Mouse (Mus musculus) liver, embryonic 15.5 days (tissue): ENCODE results near the gene Arhgef15. TPM values are rescaled to one million over a fixed set of nuclear protein-coding genes. Genes with fewer than 3 reads are reported as not detected.
"Not testable (repeated sequence)": the region's sequence is repeated elsewhere in the genome, so short reads cannot be mapped to it uniquely, and the experiment has no call there.

Experiments
- ATAC-seq: fragments of 200-750 bp; cut with Nextera tagmentation; 2 replicates; pipeline ENCODE4 v1.8.0; 2017; ENCODE audit warnings: moderate number of reproducible peaks, mild to moderate bottlenecking, moderate library complexity; ENCODE audit not compliant: insufficient read depth
- H3K27ac ChIP-seq: fragments of 300-500 bp; sonication (generic); replicated peaks from 2 replicates; pipeline ENCODE4 v1.5.1; 2015; ENCODE audit warnings: mild to moderate bottlenecking, inconsistent platforms
- H3K27me3 ChIP-seq: fragments of 300-500 bp; sonication (generic); 2 replicates; pipeline ENCODE4 v1.6.1; 2015; ENCODE audit warnings: mild to moderate bottlenecking, inconsistent platforms
- H3K36me3 ChIP-seq: fragments of 300-500 bp; sonication (generic); replicated peaks from 2 replicates; pipeline ENCODE4 v1.6.1; 2015; ENCODE audit warnings: moderate library complexity, mild to moderate bottlenecking, inconsistent platforms
- H3K4me1 ChIP-seq: fragments of 300-500 bp; sonication (generic); replicated peaks from 2 replicates; pipeline ENCODE4 v1.6.1; 2015; ENCODE audit warnings: inconsistent platforms
- H3K4me2 ChIP-seq: fragments of 300-500 bp; sonication (generic); 2 replicates; pipeline ENCODE4 v1.6.1; 2015; ENCODE audit warnings: moderate library complexity, mild to moderate bottlenecking, inconsistent platforms
- H3K4me3 ChIP-seq: fragments of 300-500 bp; sonication (generic); replicated peaks from 2 replicates; pipeline ENCODE4 v1.5.1; 2015; ENCODE audit warnings: mild to moderate bottlenecking, inconsistent platforms
- H3K9ac ChIP-seq: fragments of 300-500 bp; sonication (generic); 2 replicates; pipeline ENCODE4 v1.6.1; 2015; ENCODE audit warnings: moderate library complexity, mild to moderate bottlenecking, inconsistent platforms
- H3K9me3 ChIP-seq: fragments of 300-500 bp; sonication (generic); replicated peaks from 2 replicates; pipeline ENCODE4 v1.6.1; 2016; ENCODE audit warnings: inconsistent platforms
- WGBS: fragments of 180-500 bp; shearing (Covaris S2); methylation state at CpG from one replicate; pipeline ENCODE4 v1.1.7; 2015; ENCODE audit warnings: mixed read lengths; ENCODE audit not compliant: insufficient replicate concordance; 5-methylcytosine and 5-hydroxymethylcytosine counted together
- polyA plus RNA-seq: library from polyadenylated mRNA; unstranded; fragments of >200 nt; fragmentation: Nextera tagmentation; extraction: Ambion mirVana; gene quantifications from 2 replicates; pipeline ENCODE4 v1.2.1, GENCODE M21; 2015

The Arhgef15 gene
- polyA plus RNA-seq, 1 experiment from 2014 or later, result 1.4 TPM

GRCm38 (mm10) chr11:68946806-68947440 is 10.4 kb downstream of the Arhgef15 start:
- WGBS, result 44% methylated on average over 16 of the region's 16 CpGs
- no peak overlapping the region for H3K27ac ChIP-seq
- no peak overlapping the region for H3K4me3 ChIP-seq
- no peaks in the 10 kb centered on the region for H3K9me3 ChIP-seq
- no peak for ATAC-seq
- peaks cover 35% of the 10 kb centered on the region for H3K27me3 ChIP-seq
- no peaks in the 10 kb centered on the region for H3K36me3 ChIP-seq
- H3K4me1 ChIP-seq, result no peaks in the 10 kb centered on the region
- no peak overlapping the region for H3K9ac ChIP-seq
- H3K4me2 ChIP-seq, result no peak overlapping the region

- 58% methylated on average over 4 of the region's 4 CpGs for WGBS
- no peak for ATAC-seq
- Histone ChIP-seq H3K27ac (no peak overlapping the region), H3K4me1 (no peaks in the 10 kb centered on the region), H3K9me3 (no peaks in the 10 kb centered on the region), H3K36me3 (no peaks in the 10 kb centered on the region), H3K27me3 (peaks cover 26% of the 10 kb centered on the region; the same call in 1 of the 2 replicates), H3K4me2 (no peak overlapping the region), H3K9ac (no peak overlapping the region), H3K4me3 (no peak overlapping the region)
These were observed 11.3 kb downstream of the Arhgef15 start for GRCm38 (mm10) chr11:68946001-68946400.

GRCm38 (mm10) chr11:68945245-68945644 is 12.0 kb downstream of the Arhgef15 start:
- ATAC-seq, result no peak

GRCm38 (mm10) chr11:68942731-68943130 is 14.5 kb downstream of the Arhgef15 start:
- ATAC-seq, result no peak
- H3K9ac ChIP-seq, result no peak overlapping the region
- peaks cover 14% of the 10 kb centered on the region; the same call in 1 of the 2 replicates for H3K27me3 ChIP-seq
- 62% methylated on average over 8 of the region's 8 CpGs for WGBS
- H3K4me1 ChIP-seq, result peaks cover 17% of the 10 kb centered on the region
- H3K36me3 ChIP-seq, result no peaks in the 10 kb centered on the region
- H3K9me3 ChIP-seq, result no peaks in the 10 kb centered on the region
- no peak overlapping the region for H3K4me2 ChIP-seq
- no peak overlapping the region for H3K4me3 ChIP-seq
- H3K27ac ChIP-seq, result no peak overlapping the region

More at GRCm38 (mm10) chr11:68945245-68945644, 12.0 kb downstream of the Arhgef15 start:
- H3K36me3 ChIP-seq, result no peaks in the 10 kb centered on the region
- 57% methylated on average over 2 of the region's 2 CpGs for WGBS
- no peak overlapping the region for H3K9ac ChIP-seq
- H3K4me1 ChIP-seq, result peaks cover 5% of the 10 kb centered on the region
- no peak overlapping the region for H3K27ac ChIP-seq
- peaks cover 24% of the 10 kb centered on the region; the same call in 1 of the 2 replicates for H3K27me3 ChIP-seq
- H3K4me2 ChIP-seq, result no peak overlapping the region
- no peaks in the 10 kb centered on the region for H3K9me3 ChIP-seq
- no peak overlapping the region for H3K4me3 ChIP-seq

GRCm38 (mm10) chr11:68940516-68940915 is 16.8 kb downstream of the Arhgef15 start:
- no peak overlapping the region for H3K27ac ChIP-seq
- no peak overlapping the region for H3K4me3 ChIP-seq
- WGBS, result 56% methylated on average over 4 of the region's 4 CpGs
- H3K4me1 ChIP-seq, result peaks cover 17% of the 10 kb centered on the region
- H3K9me3 ChIP-seq, result no peaks in the 10 kb centered on the region
- H3K4me2 ChIP-seq, result peak overlapping the region; percentile 66
- no peak for ATAC-seq
- H3K27me3 ChIP-seq, result 0 out of 2 replicates have a peak, but pooled peaks cover 3% of the 10 kb centered on the region
- H3K9ac ChIP-seq, result no peak overlapping the region
- H3K36me3 ChIP-seq, result no peaks in the 10 kb centered on the region

GRCm38 (mm10) chr11:68939451-68940304 is 17.6 kb downstream of the Arhgef15 start:
- Histone ChIP-seq H3K36me3 (no peaks in the 10 kb centered on the region), H3K27me3 (0 out of 2 replicates have a peak, but pooled peaks cover under 1% of the 10 kb centered on the region), H3K9ac (peak overlapping the region; percentile 34; the same call in 1 of the 2 replicates), H3K4me1 (peaks cover 17% of the 10 kb centered on the region), H3K4me3 (peak overlapping the region; percentile 50), H3K9me3 (no peaks in the 10 kb centered on the region), H3K27ac (no peak overlapping the region), H3K4me2 (peak overlapping the region; percentile 66)
- 3% methylated on average over 16 of the region's 16 CpGs for WGBS
- peak; percentile 97 for ATAC-seq

- H3K27me3 ChIP-seq, H3K27ac ChIP-seq, ATAC-seq, H3K9me3 ChIP-seq, H3K9ac ChIP-seq, H3K4me3 ChIP-seq, H3K36me3 ChIP-seq, H3K4me2 ChIP-seq: not testable (repeated sequence)
- 78% methylated on average over 4 of the region's 4 CpGs for whole genome bisulfite sequencing
- H3K4me1 ChIP-seq, result peaks cover 17% of the 10 kb centered on the region
These were observed 20.3 kb downstream of the Arhgef15 start for GRCm38 (mm10) chr11:68936951-68937350.

GRCm38 (mm10) chr11:68933885-68934507 is 23.3 kb downstream of the Arhgef15 start:
- H3K4me2 ChIP-seq, result no peak overlapping the region
- 64% methylated on average over 5 of the region's 5 CpGs for WGBS
- no peaks in the 10 kb centered on the region for H3K36me3 ChIP-seq
- H3K4me3 ChIP-seq, result no peak overlapping the region
- H3K4me1 ChIP-seq, result no peaks in the 10 kb centered on the region; the same call in 1 of the 2 replicates
- H3K9me3 ChIP-seq, result no peaks in the 10 kb centered on the region
- H3K27ac ChIP-seq, result no peak overlapping the region
- H3K27me3 ChIP-seq, result peaks cover 7% of the 10 kb centered on the region; the same call in 1 of the 2 replicates
- no peak for ATAC-seq
- no peak overlapping the region for H3K9ac ChIP-seq

- no peak overlapping the region for H3K27ac ChIP-seq
- no peaks in the 10 kb centered on the region for H3K4me1 ChIP-seq
- no peak overlapping the region for H3K4me3 ChIP-seq
- WGBS, result 51% methylated on average over 6 of the region's 6 CpGs
- H3K9ac ChIP-seq, result no peak overlapping the region
- ATAC-seq, result no peak
- no peaks in the 10 kb centered on the region for H3K9me3 ChIP-seq
- no peaks in the 10 kb centered on the region for H3K36me3 ChIP-seq
- no peak overlapping the region for H3K4me2 ChIP-seq
- H3K27me3 ChIP-seq, result peaks cover 7% of the 10 kb centered on the region; the same call in 1 of the 2 replicates
These were observed 27.3 kb downstream of the Arhgef15 start for GRCm38 (mm10) chr11:68929947-68930346.

GRCm38 (mm10) chr11:68926981-68927380 is 30.3 kb downstream of the Arhgef15 start, which contains the start of gene Odf4:
Odf4 (minus strand) TSS chr11:68927081.
- no peak within 1 kb of the TSS for H3K4me3 ChIP-seq
- no peak within 1 kb of the TSS for H3K9ac ChIP-seq
- no peak within 1 kb of the TSS for H3K4me2 ChIP-seq
- 61% methylated on average over 3 of the region's 3 CpGs for WGBS
- H3K4me1 ChIP-seq, result no peaks in the 10 kb centered on the region
- H3K27me3 ChIP-seq, result peaks cover 24% of the 10 kb centered on the region; the same call in 1 of the 2 replicates
- ATAC-seq, result no peak
- H3K36me3 ChIP-seq, result no peaks in the 10 kb centered on the region
- H3K9me3 ChIP-seq, result no peaks in the 10 kb centered on the region
- no peak within 1 kb of the TSS for H3K27ac ChIP-seq

- H3K4me3 ChIP-seq, result no peak overlapping the region
- no peaks in the 10 kb centered on the region for H3K9me3 ChIP-seq
- H3K9ac ChIP-seq, result no peak overlapping the region
- ATAC-seq, result no peak
- H3K4me1 ChIP-seq, result no peaks in the 10 kb centered on the region
- peaks cover 26% of the 10 kb centered on the region; the same call in 1 of the 2 replicates for H3K27me3 ChIP-seq
- WGBS, result 48% methylated on average over 2 of the region's 2 CpGs
- H3K4me2 ChIP-seq, result no peak overlapping the region
- H3K36me3 ChIP-seq, result no peaks in the 10 kb centered on the region
- H3K27ac ChIP-seq, result no peak overlapping the region
These were observed 32.5 kb downstream of the Arhgef15 start for GRCm38 (mm10) chr11:68924749-68925148.
